Mouse (Mus musculus) limb, embryonic 13.5 days (tissue): Measurements from ENCODE around the gene Rbm20. TPM values are rescaled to one million over a fixed set of nuclear protein-coding genes. Genes with fewer than 3 reads are reported as not detected.

Experiments used
- ATAC-seq: fragments of 200-750 bp; cut with Nextera tagmentation; 2 replicates; pipeline ENCODE4 v1.8.0; 2017; ENCODE audit warnings: low read depth, moderate number of reproducible peaks, moderate TSS enrichment; ENCODE audit not compliant: low FRiP score
- H3K27ac ChIP-seq: fragments of 300-500 bp; sonication (generic); 2 replicates; pipeline ENCODE4 v1.5.1; 2015; ENCODE audit warnings: inconsistent platforms, mild to moderate bottlenecking, moderate library complexity
- H3K27me3 ChIP-seq: fragments of 300-500 bp; sonication (generic); 2 replicates; pipeline ENCODE4 v1.6.1; 2015; ENCODE audit warnings: mild to moderate bottlenecking, inconsistent platforms
- H3K36me3 ChIP-seq: fragments of 300-500 bp; sonication (generic); 2 replicates; pipeline ENCODE4 v1.6.1; 2015; ENCODE audit warnings: inconsistent platforms, mild to moderate bottlenecking, moderate library complexity
- H3K4me1 ChIP-seq: fragments of 300-500 bp; sonication (generic); 2 replicates; pipeline ENCODE4 v1.6.1; 2015; ENCODE audit warnings: inconsistent platforms
- H3K4me2 ChIP-seq: fragments of 300-500 bp; sonication (generic); replicated peaks from 2 replicates; pipeline ENCODE4 v1.6.1; 2015; ENCODE audit warnings: inconsistent platforms, mild to moderate bottlenecking, moderate library complexity
- H3K4me3 ChIP-seq: fragments of 300-500 bp; sonication (generic); 2 replicates; pipeline ENCODE4 v1.5.1; 2015; ENCODE audit warnings: moderate library complexity, mild to moderate bottlenecking, inconsistent platforms
- H3K9ac ChIP-seq: fragments of 300-500 bp; sonication (generic); 2 replicates; pipeline ENCODE4 v1.6.1; 2015; ENCODE audit warnings: mild to moderate bottlenecking, inconsistent platforms
- H3K9me3 ChIP-seq: fragments of 300-500 bp; sonication (generic); 2 replicates; pipeline ENCODE4 v1.6.1; 2016; ENCODE audit warnings: inconsistent platforms
- WGBS: fragments of 180-500 bp; shearing (Covaris S2); methylation state at CpG from one replicate; pipeline ENCODE4 v1.1.7; 2015; 5-methylcytosine and 5-hydroxymethylcytosine counted together
- polyA plus RNA-seq: library from polyadenylated mRNA; unstranded; fragments of >200 nt; fragmentation: Nextera tagmentation; extraction: Ambion mirVana; gene quantifications from 2 replicates; pipeline ENCODE4 v1.2.1, GENCODE M21; 2015

The Rbm20 gene
- polyA plus RNA-seq, 1 experiment from 2014 or later, result 5.1 TPM

DNA sequence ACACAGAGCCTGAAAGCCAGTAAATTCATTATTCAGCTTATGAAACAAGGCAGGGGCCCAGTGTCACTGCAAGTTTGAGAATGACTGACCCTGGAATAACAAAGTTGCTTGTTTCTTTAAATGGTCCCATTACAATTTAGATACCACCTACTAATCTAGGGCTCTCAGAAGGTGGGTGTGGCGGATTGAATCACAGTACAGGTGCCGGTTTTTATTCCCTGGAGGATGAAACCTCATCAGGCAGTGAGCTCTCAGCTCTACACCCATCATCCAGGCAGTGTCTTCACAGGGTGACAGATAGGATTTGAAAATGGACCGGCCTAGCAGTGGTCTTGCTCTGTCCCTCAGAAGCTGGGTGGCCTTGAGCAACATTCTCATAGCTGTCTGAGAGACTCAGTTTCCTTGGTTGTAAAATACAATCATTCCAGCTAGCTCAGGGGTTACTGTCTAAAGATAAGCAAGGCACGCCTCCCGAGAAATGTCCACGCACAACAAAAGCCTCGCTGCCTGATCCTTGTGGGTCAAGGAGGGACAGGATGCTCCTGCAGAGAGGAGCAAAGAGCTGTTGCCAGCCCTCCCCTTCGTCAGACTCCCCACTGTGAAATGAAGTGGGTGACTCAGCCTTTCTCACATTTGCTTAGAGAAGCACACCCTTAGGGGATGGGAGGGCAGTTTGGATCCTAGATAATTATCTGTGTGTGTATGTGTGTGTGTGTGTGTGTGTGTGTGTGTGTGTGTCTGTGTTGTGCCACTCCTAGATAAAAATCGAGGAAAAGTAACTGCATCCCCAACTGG is 2.8 kb upstream of the Rbm20 start:
- H3K4me3 ChIP-seq, result no peak overlapping the region
- H3K9me3 ChIP-seq, result no peaks in the 10 kb centered on the region
- no peak for ATAC-seq
- WGBS, result 39% methylated on average over 9 of the region's 9 CpGs
- H3K4me1 ChIP-seq, result peaks cover 32% of the 10 kb centered on the region
- no peak overlapping the region for H3K27ac ChIP-seq
- H3K9ac ChIP-seq, result no peak overlapping the region
- peaks cover 92% of the 10 kb centered on the region for H3K27me3 ChIP-seq
- no peaks in the 10 kb centered on the region for H3K36me3 ChIP-seq
- H3K4me2 ChIP-seq, result no peak overlapping the region

DNA sequence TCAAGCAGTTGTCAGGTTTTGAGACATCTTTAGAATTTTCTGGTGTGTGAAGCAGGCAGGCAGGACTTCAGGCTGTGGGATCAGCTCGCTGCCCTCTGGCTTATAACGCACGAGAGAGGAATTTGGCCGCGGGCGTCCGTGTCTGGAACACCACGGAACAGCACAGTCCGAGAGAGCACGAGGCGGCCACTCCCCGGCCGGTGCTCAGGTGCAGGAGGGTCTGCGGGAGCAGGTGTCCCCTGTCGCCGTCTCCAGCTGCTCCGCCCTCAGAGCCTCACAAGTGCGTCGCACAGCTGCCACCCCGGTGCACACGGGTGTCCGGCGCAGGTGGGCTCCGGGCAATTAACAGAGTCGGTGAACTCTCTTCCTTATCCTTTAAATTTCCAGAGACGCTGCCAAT is 878 bp upstream of the Rbm20 start:
- H3K9me3 ChIP-seq, result no peaks in the 10 kb centered on the region
- no peaks in the 10 kb centered on the region for H3K36me3 ChIP-seq
- H3K4me2 ChIP-seq, result peak overlapping the region; percentile 100
- ATAC-seq, result peak; percentile 62; the same call in 1 of the 2 replicates
- peaks cover 88% of the 10 kb centered on the region for H3K27me3 ChIP-seq
- peaks cover 22% of the 10 kb centered on the region for H3K4me1 ChIP-seq
- peak overlapping the region; percentile 66 for H3K4me3 ChIP-seq
- WGBS, result under 1% methylated on average over 26 of the region's 26 CpGs
- H3K9ac ChIP-seq, result no peak overlapping the region
- no peak overlapping the region for H3K27ac ChIP-seq

DNA sequence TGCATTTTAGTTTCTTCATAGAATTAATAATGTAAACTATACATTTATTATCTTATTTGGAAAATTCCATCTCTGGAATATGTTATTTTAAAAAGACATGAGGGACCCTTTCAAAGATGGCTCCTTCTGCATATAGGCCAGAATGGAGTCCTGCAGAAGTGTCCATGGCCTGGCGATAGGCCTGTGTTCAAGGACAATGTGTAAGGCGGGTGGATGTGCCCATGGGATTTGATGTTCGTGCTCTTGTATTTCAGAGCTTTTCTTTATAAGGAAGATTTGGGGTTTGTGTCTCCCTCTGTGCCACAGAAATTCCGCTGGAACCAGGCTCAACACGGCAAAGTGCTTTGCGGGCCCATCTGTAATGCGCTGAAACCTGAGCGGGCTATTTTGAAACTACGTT is 2.1 kb downstream of the Rbm20 start:
- H3K4me3 ChIP-seq, result no peak overlapping the region
- peaks cover 91% of the 10 kb centered on the region for H3K27me3 ChIP-seq
- WGBS, result 93% methylated on average over 9 of the region's 9 CpGs
- no peaks in the 10 kb centered on the region for H3K9me3 ChIP-seq
- no peak overlapping the region for H3K4me2 ChIP-seq
- no peaks in the 10 kb centered on the region for H3K36me3 ChIP-seq
- H3K27ac ChIP-seq, result no peak overlapping the region
- H3K4me1 ChIP-seq, result peaks cover 43% of the 10 kb centered on the region
- ATAC-seq, result no peak
- H3K9ac ChIP-seq, result no peak overlapping the region

DNA sequence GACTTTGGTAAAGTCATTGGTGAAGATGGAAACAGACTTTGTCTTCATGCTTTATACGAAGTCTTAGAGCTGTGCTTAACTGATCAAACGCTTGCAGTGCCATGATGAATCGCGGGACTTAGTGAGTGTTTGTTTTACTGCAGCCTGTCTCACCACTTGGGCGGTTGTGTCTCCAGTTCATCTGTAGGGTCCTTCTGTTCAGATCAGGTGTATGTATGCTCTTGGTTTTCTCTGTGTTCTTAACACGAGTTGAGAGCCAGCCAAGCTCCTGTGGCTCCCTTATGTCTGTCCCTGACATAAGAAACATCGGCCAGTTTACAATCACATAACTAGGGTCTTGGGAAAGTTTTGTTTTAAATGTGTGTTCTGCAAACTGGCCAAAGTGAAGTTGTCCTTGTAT is 2.9 kb downstream of the Rbm20 start:
- 77% methylated on average over 7 of the region's 7 CpGs for WGBS
- H3K9ac ChIP-seq, result no peak overlapping the region
- no peaks in the 10 kb centered on the region for H3K36me3 ChIP-seq
- no peaks in the 10 kb centered on the region for H3K9me3 ChIP-seq
- no peak overlapping the region for H3K27ac ChIP-seq
- no peak overlapping the region for H3K4me3 ChIP-seq
- peaks cover 89% of the 10 kb centered on the region for H3K27me3 ChIP-seq
- H3K4me2 ChIP-seq, result no peak overlapping the region
- peaks cover 43% of the 10 kb centered on the region for H3K4me1 ChIP-seq
- no peak for ATAC-seq

DNA sequence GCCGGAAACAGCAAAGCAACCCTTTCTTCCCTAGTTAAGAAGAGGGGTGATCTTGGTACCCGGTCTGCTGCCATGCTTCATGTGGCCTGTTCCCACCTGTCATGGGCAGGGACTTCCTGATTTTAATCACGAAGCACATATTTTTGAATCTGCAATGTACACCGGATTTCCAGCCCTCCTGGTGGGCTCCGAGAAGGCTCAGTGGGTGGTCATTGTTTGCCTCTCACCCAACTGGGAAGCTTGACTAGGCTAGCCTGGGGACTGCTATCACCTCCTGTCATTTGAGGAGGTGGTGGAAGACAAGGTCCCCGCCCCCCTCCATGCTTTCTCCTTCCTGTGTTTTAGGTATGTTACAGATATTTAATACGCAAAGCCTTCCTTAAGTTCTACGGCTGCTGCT is 5.3 kb downstream of the Rbm20 start:
- Histone ChIP-seq H3K27ac (no peak overlapping the region), H3K9me3 (no peaks in the 10 kb centered on the region), H3K27me3 (peaks cover 66% of the 10 kb centered on the region), H3K4me2 (peak overlapping the region; percentile 14; the same call in 1 of the 2 replicates), H3K4me1 (peaks cover 28% of the 10 kb centered on the region), H3K9ac (no peak overlapping the region), H3K36me3 (no peaks in the 10 kb centered on the region), H3K4me3 (no peak overlapping the region)
- ATAC-seq, result no peak
- WGBS, result 24% methylated on average over 8 of the region's 8 CpGs

DNA sequence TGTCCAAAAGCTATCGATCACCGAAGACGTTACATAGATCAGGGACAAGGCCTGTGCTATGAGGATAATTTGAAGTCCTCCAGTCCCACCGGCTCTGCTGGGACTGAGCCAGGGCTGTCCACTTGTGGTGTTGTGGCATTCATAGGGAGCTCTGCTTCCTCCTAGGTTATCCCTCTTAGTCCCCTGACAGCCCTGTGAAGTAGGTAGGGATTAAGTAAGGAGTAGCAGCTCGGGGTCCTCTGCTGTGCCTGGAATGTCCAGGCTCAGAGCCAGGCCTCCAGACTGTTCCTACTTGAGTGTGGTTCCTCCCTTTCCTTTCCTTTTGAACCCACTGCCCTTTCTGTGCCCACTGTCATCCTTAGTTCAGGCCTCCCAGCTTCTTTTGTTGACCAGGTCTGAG is 10.5 kb downstream of the Rbm20 start:
- no peak for ATAC-seq
- H3K4me1 ChIP-seq, result peaks cover 7% of the 10 kb centered on the region
- peaks cover 22% of the 10 kb centered on the region for H3K27me3 ChIP-seq
- H3K9me3 ChIP-seq, result no peaks in the 10 kb centered on the region
- H3K36me3 ChIP-seq, result no peaks in the 10 kb centered on the region
- H3K27ac ChIP-seq, result no peak overlapping the region
- H3K4me2 ChIP-seq, result no peak overlapping the region
- H3K9ac ChIP-seq, result no peak overlapping the region
- H3K4me3 ChIP-seq, result no peak overlapping the region
- 75% methylated on average over 5 of the region's 5 CpGs for WGBS

DNA sequence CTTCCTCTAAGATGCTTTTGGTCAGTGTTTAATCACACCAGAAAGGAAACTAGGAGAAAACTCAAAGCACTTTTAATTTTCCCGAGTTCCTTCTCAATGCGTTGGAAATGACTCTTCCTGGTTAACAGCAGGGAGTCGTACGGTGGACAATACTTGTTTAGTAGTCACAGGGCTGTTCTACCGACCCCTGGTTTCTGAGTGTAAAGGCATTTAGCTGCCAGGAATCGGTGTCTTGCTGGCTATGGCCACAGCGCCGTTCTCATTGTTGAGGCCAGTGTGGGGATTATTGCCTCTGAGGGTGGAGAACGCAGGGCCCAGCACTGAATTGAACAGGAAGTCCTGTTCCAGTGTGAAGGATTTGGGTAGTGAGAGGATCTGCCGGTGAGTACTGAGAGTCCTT is 13.7 kb downstream of the Rbm20 start:
- H3K4me1 ChIP-seq, result no peaks in the 10 kb centered on the region; the same call in 1 of the 2 replicates
- no peaks in the 10 kb centered on the region for H3K36me3 ChIP-seq
- no peak for ATAC-seq
- H3K27me3 ChIP-seq, result no peaks in the 10 kb centered on the region
- no peaks in the 10 kb centered on the region for H3K9me3 ChIP-seq
- WGBS, result 68% methylated on average over 10 of the region's 10 CpGs
- H3K4me3 ChIP-seq, result no peak overlapping the region
- H3K4me2 ChIP-seq, result no peak overlapping the region
- H3K27ac ChIP-seq, result no peak overlapping the region
- H3K9ac ChIP-seq, result no peak overlapping the region

DNA sequence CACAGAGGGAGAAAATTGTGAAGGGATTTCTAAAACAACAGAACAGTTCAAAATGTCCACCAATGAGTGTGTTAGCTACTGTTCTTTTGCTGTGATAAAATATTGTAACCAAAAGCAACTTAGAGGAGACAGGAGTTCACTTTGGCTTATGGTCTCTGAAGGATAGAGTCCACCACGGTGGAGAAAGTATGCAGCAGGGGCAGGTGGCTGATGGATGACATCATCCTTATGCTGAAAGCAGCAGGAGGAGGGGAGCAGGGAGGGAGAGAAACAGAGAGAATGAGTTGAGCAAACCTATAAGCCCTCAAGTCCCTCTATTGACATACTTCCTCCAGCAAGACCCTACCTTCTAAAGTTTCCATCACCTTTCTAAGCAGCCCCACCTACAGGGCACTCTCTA is 16.9 kb downstream of the Rbm20 start:
- Histone ChIP-seq H3K4me3 (no peak overlapping the region), H3K27me3 (no peaks in the 10 kb centered on the region), H3K4me1 (peaks cover 25% of the 10 kb centered on the region), H3K36me3 (no peaks in the 10 kb centered on the region), H3K9ac (no peak overlapping the region), H3K27ac (no peak overlapping the region), H3K9me3 (no peaks in the 10 kb centered on the region), H3K4me2 (no peak overlapping the region)
- 37% methylated on average over 1 of the region's 1 CpGs for WGBS
- ATAC-seq, result no peak

DNA sequence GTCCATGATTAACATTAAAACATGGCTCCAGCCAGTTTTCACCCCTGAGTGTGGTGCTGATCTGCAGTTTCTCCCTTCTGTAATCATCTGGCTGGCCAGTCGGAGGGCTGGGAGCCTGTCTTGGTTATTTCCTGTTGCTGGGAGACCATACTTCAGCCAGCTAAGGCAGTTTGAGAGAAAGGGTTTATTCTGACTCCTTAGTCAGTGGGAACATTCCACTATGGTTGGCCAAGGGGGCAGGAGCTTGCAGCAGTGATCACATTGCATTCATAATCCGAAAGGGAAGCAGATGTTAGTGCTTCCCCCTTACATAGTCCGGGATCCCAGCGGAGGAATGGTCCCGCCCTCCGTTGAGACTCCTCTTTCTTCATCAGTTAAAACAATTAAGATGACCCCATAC is 19.0 kb downstream of the Rbm20 start:
- no peaks in the 10 kb centered on the region for H3K27me3 ChIP-seq
- H3K36me3 ChIP-seq, result no peaks in the 10 kb centered on the region
- H3K4me1 ChIP-seq, result peaks cover 37% of the 10 kb centered on the region
- H3K9me3 ChIP-seq, result no peaks in the 10 kb centered on the region
- WGBS, result 70% methylated on average over 6 of the region's 6 CpGs
- no peak overlapping the region for H3K27ac ChIP-seq
- no peak overlapping the region for H3K9ac ChIP-seq
- no peak for ATAC-seq
- H3K4me3 ChIP-seq, result no peak overlapping the region
- H3K4me2 ChIP-seq, result no peak overlapping the region

DNA sequence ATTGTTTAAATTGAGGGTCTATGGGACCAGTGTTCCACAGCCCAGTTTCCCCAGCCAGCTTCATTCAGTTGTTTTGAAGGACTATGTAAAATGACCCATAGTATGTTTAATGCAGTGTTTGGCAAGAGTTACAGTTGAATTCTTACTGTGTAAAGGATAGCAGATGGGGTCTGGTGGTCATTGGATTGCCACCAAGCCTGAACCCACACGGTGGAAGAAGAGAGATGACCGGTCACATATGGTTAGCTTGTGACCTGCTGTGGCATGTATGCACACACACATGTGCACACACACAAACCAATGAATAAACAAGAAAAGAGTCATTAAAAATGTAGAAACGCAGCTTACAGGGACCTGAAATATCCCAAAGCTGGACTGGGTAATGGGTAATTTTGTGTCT is 19.5 kb downstream of the Rbm20 start:
- ATAC-seq, result no peak
- 0 out of 2 replicates have a peak overlapping the region, but pooled peaks have one; percentile 0 for H3K27ac ChIP-seq

DNA sequence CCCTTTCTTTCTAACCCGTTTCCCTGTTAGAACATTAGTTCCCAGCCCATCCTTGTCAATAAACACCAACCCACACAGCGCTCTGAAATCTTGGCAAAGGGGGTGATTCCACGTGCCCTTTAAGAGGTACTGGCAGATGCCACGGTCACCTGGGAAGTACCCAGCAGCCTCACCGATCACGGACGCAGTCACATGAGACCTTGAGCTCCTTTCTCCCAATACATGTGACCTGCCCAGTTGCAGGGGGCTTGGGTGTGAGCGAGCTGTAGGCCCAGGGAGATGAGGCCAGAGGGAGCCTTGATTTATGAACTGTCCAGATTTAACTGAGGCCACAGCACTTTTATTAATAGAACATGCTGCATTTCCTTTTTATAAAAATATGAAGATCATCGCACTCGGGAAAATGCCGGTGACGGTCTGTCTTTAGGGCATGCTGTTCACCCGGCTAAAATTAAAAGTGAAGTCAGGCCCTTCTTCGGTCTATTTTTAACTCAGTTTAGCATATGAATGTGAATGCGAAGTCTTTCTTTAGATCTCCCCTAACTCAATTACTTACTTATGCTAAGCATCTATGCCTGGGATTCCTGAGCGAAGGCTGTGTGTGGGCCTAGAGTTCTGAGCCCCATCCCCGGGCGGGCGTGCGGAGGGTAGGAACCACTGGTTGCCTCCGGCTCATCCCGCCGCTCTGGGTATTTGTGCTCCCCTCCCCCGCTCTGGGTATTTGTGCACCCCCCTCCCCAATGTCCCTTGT is 20.4 kb downstream of the Rbm20 start:
- H3K4me1 ChIP-seq, result peaks cover 37% of the 10 kb centered on the region
- no peak overlapping the region; the same call in 1 of the 2 replicates for H3K4me2 ChIP-seq
- no peaks in the 10 kb centered on the region for H3K9me3 ChIP-seq
- H3K27me3 ChIP-seq, result no peaks in the 10 kb centered on the region
- no peaks in the 10 kb centered on the region for H3K36me3 ChIP-seq
- no peak overlapping the region for H3K4me3 ChIP-seq
- 56% methylated on average over 24 of the region's 24 CpGs for WGBS
- no peak overlapping the region for H3K27ac ChIP-seq
- peak; percentile 62; the same call in 1 of the 2 replicates for ATAC-seq
- no peak overlapping the region for H3K9ac ChIP-seq

More for the DNA sequence above, 19.5 kb downstream of the Rbm20 start:
- H3K27me3 ChIP-seq, result no peaks in the 10 kb centered on the region
- WGBS, result 79% methylated on average over 3 of the region's 3 CpGs
- H3K9me3 ChIP-seq, result no peaks in the 10 kb centered on the region
- H3K9ac ChIP-seq, result no peak overlapping the region
- H3K4me2 ChIP-seq, result no peak overlapping the region
- no peak overlapping the region for H3K4me3 ChIP-seq
- peaks cover 37% of the 10 kb centered on the region for H3K4me1 ChIP-seq
- H3K36me3 ChIP-seq, result no peaks in the 10 kb centered on the region

DNA sequence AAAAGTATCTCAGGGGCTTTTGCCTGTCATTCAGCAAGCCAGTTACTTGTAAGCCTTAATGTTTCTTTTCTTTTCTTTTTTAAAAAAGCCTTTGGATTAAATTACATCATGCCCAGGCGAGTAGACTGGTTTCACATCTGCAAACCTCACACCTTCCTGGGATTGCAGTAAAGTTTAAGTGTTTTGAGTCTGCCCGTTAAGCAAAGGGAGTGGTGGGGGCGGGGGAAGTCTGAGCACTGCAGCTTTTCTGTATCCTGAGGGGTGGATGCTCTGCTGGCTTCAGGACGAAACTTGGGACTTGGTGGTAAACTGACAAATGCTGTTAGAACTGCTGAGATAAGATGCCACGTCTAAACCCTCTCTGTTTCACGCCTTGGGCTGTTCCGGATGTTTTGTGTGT is 22.6 kb downstream of the Rbm20 start:
- ATAC-seq, result peak; percentile 46; the same call in 1 of the 2 replicates
- H3K4me2 ChIP-seq, result 0 out of 2 replicates have a peak overlapping the region, but pooled peaks have one; percentile 32

More for the DNA sequence above, 22.6 kb downstream of the Rbm20 start:
- H3K4me3 ChIP-seq, result no peak overlapping the region
- H3K9ac ChIP-seq, result peak overlapping the region; percentile 31
- peaks cover 41% of the 10 kb centered on the region for H3K4me1 ChIP-seq
- no peaks in the 10 kb centered on the region for H3K27me3 ChIP-seq
- H3K27ac ChIP-seq, result peak overlapping the region; percentile 29; the same call in 1 of the 2 replicates
- WGBS, result 13% methylated on average over 7 of the region's 7 CpGs
- H3K36me3 ChIP-seq, result no peaks in the 10 kb centered on the region
- H3K9me3 ChIP-seq, result no peaks in the 10 kb centered on the region
